In the genomic region with DNA sequence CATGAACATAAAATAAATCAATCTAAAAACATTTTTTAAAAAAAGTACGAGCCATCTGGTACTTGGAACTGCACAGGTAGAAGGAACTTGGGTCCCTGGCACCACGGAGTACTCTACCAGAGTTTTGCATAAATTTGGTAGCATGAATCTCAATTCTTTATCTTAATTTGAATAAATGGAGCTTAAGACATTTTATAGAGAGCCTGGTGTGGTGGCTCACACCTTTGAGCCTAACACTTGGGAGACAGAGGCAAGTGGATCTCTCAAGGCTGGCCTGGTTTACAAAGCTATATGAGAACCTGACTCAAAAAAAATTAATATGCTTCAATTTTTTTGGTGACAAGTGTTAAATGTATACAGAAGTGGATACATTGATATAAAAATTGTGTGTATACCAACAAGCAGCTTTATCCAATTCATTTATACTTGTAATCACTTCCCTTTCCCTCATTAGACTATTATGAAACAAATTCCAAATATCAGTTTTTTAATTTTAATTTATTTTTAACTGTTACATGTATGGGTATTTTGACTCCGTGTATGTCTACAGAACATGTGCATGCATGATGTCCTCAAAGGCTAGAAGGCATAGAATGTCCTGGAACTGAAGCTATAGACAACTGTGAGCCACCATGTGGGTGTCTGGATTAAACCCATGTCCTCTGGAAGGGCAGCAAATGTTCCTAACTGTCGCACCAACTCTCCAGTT, we compare ENCODE assay signal across 16 mouse cellular contexts.
"Had no signal": no experiment of that assay in that cellular context is flagged by ENCODE, and none has a peak within 500 bp of the region (broad histone marks: within the 10 kb centered on the region; RNA-seq: fewer than 3 reads in every experiment).

No protein-coding gene starts in this region.

- H3K36me3 ChIP-seq: neural tube, embryonic 13.5 days; neural tube, embryonic 15.5 days; stomach, embryonic 15.5 days had no signal

- DNase-seq: retina, postnatal 1 day; right cerebral cortex, adult 18-20 months; right cerebral cortex, postnatal 14 days; right cerebral cortex, postnatal 25 days; right cerebral cortex, postnatal 4 days; spleen, adult 18-20 months; thymus, adult 18-20 months; thymus, adult 2 months; thymus, postnatal 14 days; thymus, postnatal 25 days; thymus, postnatal 36 days; thymus, postnatal 4 days had no signal

- H3K4me2 ChIP-seq: neural tube, embryonic 13.5 days; neural tube, embryonic 15.5 days; stomach, embryonic 15.5 days had no signal

- H3K4me3 ChIP-seq: neural tube, embryonic 13.5 days; neural tube, embryonic 15.5 days; stomach, embryonic 15.5 days had no signal

- H3K9me3 ChIP-seq: neural tube, embryonic 13.5 days; neural tube, embryonic 15.5 days; stomach, embryonic 15.5 days had no signal

- H3K27me3 ChIP-seq: neural tube, embryonic 13.5 days; neural tube, embryonic 15.5 days; stomach, embryonic 15.5 days had no signal

- H3K27ac ChIP-seq: neural tube, embryonic 13.5 days; neural tube, embryonic 15.5 days; stomach, embryonic 15.5 days; stomach, postnatal 0 days had no signal

- H3K9ac ChIP-seq: neural tube, embryonic 13.5 days; neural tube, embryonic 15.5 days; stomach, embryonic 15.5 days had no signal

- H3K4me1 ChIP-seq: stomach, embryonic 15.5 days had no signal
